Mouse (Mus musculus) embryonic facial prominence, embryonic 15.5 days (tissue): Measurements from ENCODE around the gene Slc43a1. TPM values are rescaled to one million over a fixed set of nuclear protein-coding genes. Genes with fewer than 3 reads are reported as not detected.

Source experiments
- polyA plus RNA-seq: library from polyadenylated mRNA; unstranded; fragments of >200 nt; fragmentation: Nextera tagmentation; extraction: Ambion mirVana; gene quantifications from 2 replicates; pipeline ENCODE4 v1.2.1, GENCODE M21; 2015

Gene Slc43a1
- polyA plus RNA-seq, 1 experiment from 2014 or later: 15.8 TPM

Other genes with a start within 250 kb of the Slc43a1 start
- gene Ctnnd1, start 188.1 kb upstream of the Slc43a1 start, polyA plus RNA-seq: 49.9 and 52.7 TPM in 2 replicates
- gene Btbd18, start 179.8 kb upstream of the Slc43a1 start, polyA plus RNA-seq: 0.16 and 0.27 TPM in 2 replicates
- 230 and 231 TPM in 2 replicates for gene Selenoh, start 168.1 kb upstream of the Slc43a1 start, polyA plus RNA-seq
- not detected in 2 replicates for gene Gm28635, start 160.8 kb upstream of the Slc43a1 start, polyA plus RNA-seq
- 31.3 and 34.0 TPM in 2 replicates for gene Med19, start 160.4 kb upstream of the Slc43a1 start, polyA plus RNA-seq
- gene Tmx2, start 159.7 kb upstream of the Slc43a1 start, polyA plus RNA-seq: 92.6 and 96.0 TPM in 2 replicates
- gene Zdhhc5, start 123.7 kb upstream of the Slc43a1 start, polyA plus RNA-seq: 28.1 and 28.9 TPM in 2 replicates
- gene Clp1, start 111.5 kb upstream of the Slc43a1 start, polyA plus RNA-seq: 27.9 and 29.1 TPM in 2 replicates
- gene Ypel4, start 104.8 kb upstream of the Slc43a1 start, polyA plus RNA-seq: 6.6 and 7.9 TPM in 2 replicates
- gene Gm19426, start 95.2 kb upstream of the Slc43a1 start, polyA plus RNA-seq: 7.0 and 9.0 TPM in 2 replicates
- gene Serping1, start 63.4 kb upstream of the Slc43a1 start, polyA plus RNA-seq: 40.0 and 48.0 TPM in 2 replicates
- 35.3 and 36.7 TPM in 2 replicates for gene Ube2l6, start 40.0 kb upstream of the Slc43a1 start, polyA plus RNA-seq
- gene Smtnl1, start 16.2 kb upstream of the Slc43a1 start, polyA plus RNA-seq: 0.33 and 0.53 TPM in 2 replicates
- gene Timm10, start 11.9 kb upstream of the Slc43a1 start, polyA plus RNA-seq: 45.7 and 49.7 TPM in 2 replicates
- 1.1 and 2.0 TPM in 2 replicates for gene Rtn4rl2, start 47.9 kb downstream of the Slc43a1 start, polyA plus RNA-seq
- 31.3 and 31.7 TPM in 2 replicates for gene Slc43a3, start 97.7 kb downstream of the Slc43a1 start, polyA plus RNA-seq
- not detected in 2 replicates for gene Prg2, start 141.6 kb downstream of the Slc43a1 start, polyA plus RNA-seq
- not detected in 2 replicates for gene Prg3, start 149.4 kb downstream of the Slc43a1 start, polyA plus RNA-seq
- gene Ssrp1, start 198.4 kb downstream of the Slc43a1 start, polyA plus RNA-seq: 236 and 250 TPM in 2 replicates
- 1.2 and 1.7 TPM in 2 replicates for gene P2rx3, start 198.6 kb downstream of the Slc43a1 start, polyA plus RNA-seq
- gene Tnks1bp1, start 209.2 kb downstream of the Slc43a1 start, polyA plus RNA-seq: 63.8 and 68.0 TPM in 2 replicates